Mouse (Mus musculus) E14TG2a.4 (cell line): Measurements from ENCODE around the gene Fhod1.

Experiments
- CTCF ChIP-seq: conservative IDR thresholded peaks from 2 replicates; pipeline ENCODE4 v1.5.1; 2014; ENCODE audit warnings: low read length
- NANOG ChIP-seq: IDR thresholded peaks from 2 replicates; pipeline ENCODE4 v1.6.1; 2014; ENCODE audit warnings: borderline replicate concordance, low read length, mixed read lengths
- POU5F1 ChIP-seq: IDR thresholded peaks from 2 replicates; pipeline ENCODE4 v1.6.1; 2014; ENCODE audit warnings: low read length, borderline replicate concordance

GRCm38 (mm10) chr8:105293405-105293804 is 54.3 kb downstream of the Fhod1 start:
- TF ChIP-seq CTCF = no peak
- TF ChIP-seq POU5F1 = no peak
- TF ChIP-seq NANOG = no peak
